Mouse (Mus musculus) thymus, adult 18-20 months (tissue): Measurements from ENCODE around the gene BC025920.

Source experiments
- DNase-seq, 2 experiments: peaks; one replicate each; pipeline ENCODE4 v3.0.0; 2022; ENCODE audit warnings: mixed read lengths in 2 of 2

Gene BC025920

DNA sequence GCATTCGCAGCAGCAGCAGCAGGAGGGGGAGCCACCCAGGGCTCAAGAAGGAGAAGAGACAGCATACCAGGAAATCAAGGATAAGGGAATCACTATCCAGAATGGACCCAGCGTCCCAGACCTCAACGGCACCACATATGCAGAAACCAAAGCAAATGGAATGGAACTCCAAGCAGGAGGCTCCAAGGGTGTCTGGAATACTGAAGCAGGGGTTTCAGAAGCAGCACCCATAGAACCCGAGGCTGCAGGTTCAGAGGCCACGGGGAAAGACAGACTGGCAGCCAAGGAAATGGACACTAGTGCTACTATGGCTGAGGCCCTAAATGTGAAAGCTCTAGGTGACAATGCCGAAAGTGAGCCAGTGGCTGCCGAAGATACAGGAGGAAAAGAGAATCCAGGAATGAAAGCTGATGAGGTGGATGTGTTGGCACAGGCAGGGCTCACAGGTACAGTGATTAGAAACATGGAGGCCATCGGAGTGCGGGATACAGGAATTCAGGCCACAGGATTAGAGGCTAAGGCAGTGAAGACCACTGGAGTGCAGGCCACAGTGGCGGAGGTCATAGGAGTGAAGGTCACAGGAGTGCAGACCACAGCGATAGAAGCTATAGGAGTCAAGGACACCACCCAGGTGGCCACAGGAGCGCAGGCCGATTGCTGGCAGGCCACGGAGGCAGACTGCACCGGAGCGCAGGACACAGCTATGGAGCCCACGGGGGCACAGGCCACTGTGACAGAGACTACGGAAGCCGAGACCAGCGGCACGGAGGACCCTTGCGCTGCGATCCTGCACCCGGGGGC lies 36.8 kb downstream of the BC025920 start:
- no peak for DNase-seq

DNA sequence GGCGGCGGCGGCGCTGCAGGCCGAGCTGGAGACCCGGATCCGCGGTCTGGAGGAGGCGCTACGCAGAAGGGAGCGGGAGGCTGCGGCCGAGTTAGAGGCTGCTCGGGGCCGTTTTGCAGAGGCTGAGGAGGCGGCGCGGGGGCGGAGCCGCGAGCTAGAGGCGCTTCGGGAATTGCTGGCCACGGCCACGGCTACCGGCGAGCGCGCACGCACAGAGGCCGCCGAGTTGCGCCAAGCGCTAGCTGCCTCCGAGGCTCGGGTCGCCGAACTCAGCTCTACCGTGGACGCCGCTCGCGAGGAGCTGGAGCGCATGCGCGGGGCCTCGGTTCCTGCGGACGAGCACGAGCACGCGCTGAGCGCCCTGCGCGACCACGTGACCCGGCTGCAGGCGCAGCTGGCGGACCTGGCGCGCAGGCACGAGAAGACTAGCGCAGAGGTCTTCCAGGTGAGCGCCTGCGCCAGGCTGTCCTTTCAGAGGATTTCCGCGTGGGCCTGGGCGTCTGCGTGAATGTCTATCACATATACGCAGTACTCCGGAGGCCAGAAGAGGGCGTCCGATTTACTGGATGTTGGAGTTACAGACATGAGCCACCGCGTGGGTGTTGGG lies 37.5 kb downstream of the BC025920 start:
- DNase-seq = peak; percentile 94 to 95

DNA sequence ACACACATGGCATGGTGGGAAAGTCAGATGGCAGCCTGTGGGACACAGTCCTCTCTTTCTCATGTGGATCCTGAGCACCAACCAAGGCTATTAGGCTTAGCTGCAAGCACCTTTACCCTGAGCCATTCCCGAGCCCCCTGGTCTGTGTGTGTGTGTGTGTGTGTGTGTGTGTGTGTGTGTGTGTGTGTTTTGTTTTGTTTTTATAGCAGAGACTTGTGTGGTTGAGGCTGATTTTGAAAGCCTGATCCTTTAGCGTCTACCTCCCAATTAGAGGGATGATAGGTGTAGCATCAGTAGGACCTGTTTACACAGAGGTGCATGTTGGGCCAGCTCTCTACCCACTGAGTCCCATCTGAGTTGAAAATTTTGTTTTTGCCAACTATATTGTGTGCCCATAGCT lies 38.1 kb downstream of the BC025920 start:
- no peak for DNase-seq

DNA sequence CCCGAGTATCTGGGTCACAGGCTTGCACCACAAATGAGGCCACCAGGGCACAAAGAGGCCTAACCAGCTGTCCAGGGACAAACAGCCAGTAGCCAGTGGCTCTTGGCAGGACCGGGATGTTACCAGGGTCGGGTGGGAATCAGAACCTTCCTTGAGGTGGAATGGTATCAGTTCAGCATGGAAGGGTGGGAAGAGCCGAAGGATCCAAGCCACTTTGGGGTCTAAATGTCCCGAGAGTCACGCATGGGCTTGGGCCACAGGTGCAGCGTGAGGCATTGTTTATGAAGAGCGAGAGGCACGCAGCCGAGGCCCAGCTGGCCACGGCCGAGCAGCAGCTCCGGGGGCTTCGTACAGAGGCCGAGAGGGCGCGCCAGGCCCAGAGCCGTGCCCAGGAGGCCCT lies 38.6 kb downstream of the BC025920 start:
- DNase-seq = no peak

DNA sequence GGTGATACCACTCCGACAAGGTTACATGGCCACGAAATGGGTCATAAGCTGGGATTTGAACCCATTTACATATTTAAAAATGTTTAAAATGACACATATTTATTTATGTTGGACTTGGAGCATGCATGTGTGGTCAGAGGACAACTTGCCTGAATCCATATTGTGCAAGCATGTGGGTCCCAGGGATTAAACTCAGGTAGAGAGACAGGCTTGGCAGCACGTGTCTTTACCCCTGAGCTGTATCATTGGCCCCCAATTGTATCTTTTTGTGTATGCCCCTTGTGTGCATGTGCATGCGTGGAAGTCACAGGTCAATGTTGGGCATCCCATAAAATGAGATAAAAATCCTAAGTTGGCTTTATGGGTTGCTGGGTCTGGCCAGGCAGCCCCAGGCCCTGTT lies 39.3 kb downstream of the BC025920 start:
- no peak for DNase-seq

DNA sequence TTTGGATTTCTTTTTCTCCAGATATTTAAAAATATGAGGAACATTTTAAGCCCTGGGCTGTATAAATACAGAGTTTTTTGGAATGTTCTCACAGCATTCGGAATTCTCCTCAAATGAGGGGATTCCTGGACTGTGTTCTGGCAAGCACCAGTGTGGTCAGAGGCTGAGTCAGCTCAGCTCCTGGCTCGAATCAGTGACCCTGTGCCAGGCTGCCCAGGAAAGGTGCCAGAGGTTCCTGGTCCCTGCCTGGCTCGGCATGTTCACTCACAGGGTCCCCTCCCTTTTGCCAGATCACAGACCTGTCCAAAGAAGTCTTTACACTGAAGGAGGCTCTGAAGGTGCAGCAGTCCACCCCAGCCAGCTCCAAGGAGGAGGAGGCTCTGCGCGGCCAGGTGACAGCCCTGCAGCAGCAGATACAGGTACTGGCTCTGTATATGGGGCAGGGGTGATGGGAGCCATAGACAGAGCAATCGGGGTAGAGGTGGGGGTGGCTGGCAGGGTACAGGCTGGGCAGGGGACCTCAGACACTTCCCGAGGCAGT lies 40.0 kb downstream of the BC025920 start:
- DNase-seq = no peak

DNA sequence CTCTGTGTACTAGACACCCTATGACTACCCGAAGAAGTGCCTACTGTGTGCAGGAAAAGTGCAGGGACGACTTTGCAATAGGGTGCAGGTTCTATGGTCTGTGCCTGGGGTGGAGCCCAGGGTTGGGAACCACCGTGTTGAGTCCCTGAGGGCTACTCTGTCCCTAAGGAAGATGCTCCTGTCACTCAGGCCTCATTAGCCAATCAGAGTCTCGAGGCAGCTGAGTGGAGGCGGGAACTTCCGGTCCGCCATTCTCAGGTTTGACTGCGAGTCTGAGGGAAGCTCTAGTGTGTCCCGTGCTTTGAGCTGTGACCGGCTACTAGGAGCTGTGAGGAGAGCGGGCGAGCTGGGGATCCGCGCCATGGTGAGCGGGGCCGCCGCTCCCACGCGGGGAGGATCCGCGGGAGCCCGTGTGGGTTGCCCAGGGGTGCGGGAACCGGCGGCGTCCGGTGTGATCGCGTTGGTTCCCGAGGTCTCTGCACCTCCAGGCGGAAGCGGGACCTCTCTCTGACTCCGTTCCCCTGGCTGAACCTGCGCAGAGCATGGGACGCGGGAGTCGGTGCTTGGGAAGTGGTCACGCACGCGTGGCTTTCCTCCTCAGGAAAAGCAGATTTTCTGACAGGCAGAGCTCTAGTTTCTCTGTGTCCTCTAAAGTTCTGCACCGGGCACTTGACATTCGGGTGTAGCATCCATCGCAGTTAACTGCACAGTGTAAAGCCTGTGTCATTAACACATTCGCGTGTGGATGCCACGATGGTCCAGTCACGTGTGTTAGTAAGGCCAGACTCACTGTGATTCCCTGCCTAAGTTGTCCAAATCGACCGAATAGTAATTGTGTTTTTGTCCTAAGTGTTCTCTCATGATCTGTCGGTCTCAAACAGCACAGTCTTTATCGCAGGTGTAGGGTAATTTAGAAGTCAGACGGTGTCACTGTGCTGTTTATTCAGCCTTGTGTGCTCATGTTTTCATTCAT lies 43.0 kb downstream of the BC025920 start, which contains the start of gene Gm10778:
Gm10778 (plus strand) TSS at position 257 of the 973 bp plus-strand sequence.
- peak; percentile 57 to 76 for DNase-seq

DNA sequence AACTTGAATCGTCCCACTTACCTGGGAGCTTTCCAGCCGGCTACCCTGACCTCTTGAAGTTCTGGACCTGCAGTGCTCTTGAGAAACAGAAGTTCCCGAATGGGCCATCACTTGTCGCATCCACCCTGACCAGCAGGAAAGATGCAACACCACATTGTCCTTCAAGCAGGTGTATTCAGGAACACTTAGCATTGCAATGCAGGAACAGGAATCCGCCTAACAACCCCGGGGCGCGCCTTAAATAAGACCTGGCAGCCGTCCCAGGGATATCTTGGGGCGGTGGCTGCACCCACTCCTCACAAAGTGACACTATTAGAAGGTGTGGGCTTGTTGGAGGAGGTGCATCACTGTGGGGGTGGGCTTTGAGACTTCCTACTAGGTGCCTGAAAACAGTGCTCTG lies 49.1 kb downstream of the BC025920 start:
- DNase-seq = no peak

DNA sequence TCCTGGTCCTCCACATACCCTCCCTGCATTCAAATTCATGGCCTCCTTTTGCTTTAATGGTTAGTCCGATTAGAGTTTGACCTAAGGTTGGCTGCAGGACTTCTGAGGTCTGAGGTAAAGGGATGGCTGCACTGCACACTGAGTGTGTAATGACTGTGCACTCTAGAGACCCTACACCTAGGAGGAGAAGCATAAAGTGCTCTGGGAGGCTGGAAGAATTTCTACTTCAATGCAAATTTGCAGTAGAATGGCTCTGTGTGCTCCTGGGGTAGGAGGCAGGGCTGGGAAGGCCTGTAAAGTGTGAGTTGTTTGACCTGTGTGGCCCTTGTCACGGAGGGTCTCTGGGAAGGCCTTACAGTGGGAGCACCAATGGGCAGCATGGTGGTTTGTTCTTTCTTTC lies 50.1 kb downstream of the BC025920 start:
- DNase-seq = no peak
